Mouse (Mus musculus) testis, adult 2 months (tissue): ENCODE data around the gene Bri3bp.

ENCODE experiments used
- CTCF ChIP-seq: fragments of 200-500 bp; IDR thresholded peaks from 2 replicates; pipeline ENCODE4 v1.5.1; 2012; ENCODE audit warnings: low read depth, mild to moderate bottlenecking, inconsistent platforms, low read length, moderate library complexity; ENCODE audit not compliant: control insufficient read depth, insufficient read depth, insufficient replicate concordance
- POLR2A ChIP-seq: fragments of 200-500 bp; IDR thresholded peaks from 2 replicates; pipeline ENCODE4 v1.6.1; 2012; ENCODE audit warnings: low read depth, mild to moderate bottlenecking, inconsistent platforms, low read length, moderate library complexity; ENCODE audit not compliant: control insufficient read depth

GRCm38 (mm10) chr5:125443915-125444314 is 2.5 kb downstream of the Bri3bp start:
- TF ChIP-seq CTCF (no peak), POLR2A (no peak)
